Mouse (Mus musculus) brain, adult 2 months (tissue): Measurements from ENCODE around the gene Grsf1.
A peak's percentile ranks its signal among the peaks of the same experiment; 100 is the strongest.

Experiments used
- DNase-seq: peaks from one replicate; pipeline ENCODE4 v3.0.0; 2011; ENCODE audit warnings: low read depth, low spot score

Grsf1 gene

GRCm38 (mm10) chr5:88675443-88676387 lies at the start of gene Grsf1:
Gene Grsf1 (minus strand): TSS chr5:88676171.
- DNase-seq: peak; percentile 95

DNA sequence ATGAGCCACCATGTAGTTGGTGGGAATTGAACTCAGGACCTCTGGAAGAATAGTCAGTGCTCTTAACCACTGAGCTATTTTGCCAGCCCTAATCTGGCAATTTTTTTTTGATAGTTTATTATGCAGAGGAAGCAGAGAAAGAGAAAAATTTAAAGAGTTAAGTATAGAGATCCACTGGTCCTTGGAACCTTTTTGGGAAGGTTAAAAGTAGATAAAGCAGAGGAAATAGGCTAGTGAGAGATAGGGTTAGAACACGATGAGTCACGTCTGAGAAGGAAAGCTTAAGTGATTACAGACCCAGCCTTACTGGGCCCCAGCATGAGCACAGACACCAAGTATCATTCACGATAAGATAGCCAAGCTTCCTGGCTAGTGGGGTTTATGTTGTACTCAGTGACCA lies 48.1 kb upstream of the Grsf1 start:
- DNase-seq: no peak

DNA sequence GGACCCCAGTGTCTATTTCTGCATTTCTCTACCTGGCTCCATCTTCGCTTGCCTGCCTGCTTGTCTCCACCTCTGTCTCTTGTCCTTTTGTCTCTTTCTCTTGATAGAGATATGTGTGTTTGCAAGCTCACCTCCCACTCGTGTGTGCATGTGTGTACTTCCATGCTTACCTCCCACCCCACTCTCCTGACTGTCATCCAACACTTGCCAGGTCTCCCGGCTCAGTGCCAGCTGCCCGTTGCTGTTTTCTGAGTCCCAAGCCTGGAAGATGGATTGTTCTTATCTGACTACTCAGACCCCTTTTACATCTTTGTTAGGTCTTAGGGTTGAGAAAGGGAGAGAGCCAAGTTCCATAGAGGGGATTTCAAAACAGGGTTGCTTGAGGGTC lies 46.2 kb upstream of the Grsf1 start:
- peak; percentile 39 for DNase-seq

GRCm38 (mm10) chr5:88721565-88722212 lies 45.7 kb upstream of the Grsf1 start:
- peak; percentile 45 for DNase-seq

- DNase-seq: no peak
These were observed 45.1 kb upstream of the Grsf1 start for GRCm38 (mm10) chr5:88721003-88721475.

- peak; percentile 97 for DNase-seq
These were observed 44.4 kb upstream of the Grsf1 start, which contains the start of gene Mob1b for GRCm38 (mm10) chr5:88720116-88721002. Gene Mob1b (plus strand): TSS chr5:88720855.

GRCm38 (mm10) chr5:88716983-88717382 lies 41.0 kb upstream of the Grsf1 start:
- DNase-seq: no peak

GRCm38 (mm10) chr5:88712328-88712727 lies 36.4 kb upstream of the Grsf1 start:
- no peak for DNase-seq

DNA sequence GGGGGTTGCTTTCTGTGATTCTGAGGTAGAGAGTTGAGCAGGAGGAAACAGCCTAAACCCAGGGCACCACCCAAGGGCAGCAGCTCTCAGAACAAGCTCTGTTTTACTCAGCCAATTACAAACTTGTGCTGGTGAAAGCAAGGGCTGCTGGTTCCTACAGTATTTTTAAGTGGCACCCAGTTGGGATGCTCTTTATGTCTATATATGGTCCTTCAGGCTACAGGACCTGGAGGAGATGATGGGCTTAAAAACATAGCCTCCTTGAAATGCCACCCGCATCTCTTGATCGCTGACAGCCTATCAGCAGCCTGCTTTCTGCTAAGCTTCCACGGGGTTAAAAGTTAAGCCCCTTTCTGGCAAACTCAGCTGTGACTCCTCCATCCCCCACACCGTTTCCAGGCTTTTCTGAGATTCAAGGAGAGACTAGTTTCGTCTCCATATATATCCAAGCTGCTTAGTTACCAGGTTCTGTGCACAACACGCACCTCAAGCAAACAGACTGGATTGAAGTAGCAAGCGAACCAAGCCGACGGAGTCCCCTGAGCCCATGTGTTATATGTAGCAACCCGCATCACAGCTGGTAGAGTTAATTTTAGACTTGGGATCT lies 35.8 kb upstream of the Grsf1 start:
- peak; percentile 57 for DNase-seq

GRCm38 (mm10) chr5:88711128-88711527 lies 35.2 kb upstream of the Grsf1 start:
- peak; percentile 54 for DNase-seq

- peak; percentile 48 for DNase-seq
These were observed 27.6 kb upstream of the Grsf1 start for GRCm38 (mm10) chr5:88703551-88703950.

DNA sequence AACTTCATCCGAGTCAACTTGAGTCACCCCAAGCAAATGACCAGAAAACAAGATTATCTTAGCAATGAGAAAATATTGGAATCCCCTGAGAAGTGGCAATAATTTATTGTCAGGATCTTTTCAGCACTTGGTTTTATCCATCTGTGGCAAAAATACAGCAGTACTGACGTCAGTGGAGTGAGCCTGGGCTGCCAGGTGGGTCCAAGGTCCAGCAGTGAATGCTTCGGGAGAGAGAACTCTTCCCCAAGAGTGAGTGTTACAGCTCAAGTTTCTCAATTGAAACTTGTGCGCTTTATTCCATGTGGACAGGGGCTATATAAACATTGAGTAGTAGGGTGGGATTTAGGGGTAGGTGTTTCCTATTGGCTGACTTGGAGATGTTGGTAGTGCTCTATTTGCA lies 26.1 kb upstream of the Grsf1 start:
- no peak for DNase-seq

DNA sequence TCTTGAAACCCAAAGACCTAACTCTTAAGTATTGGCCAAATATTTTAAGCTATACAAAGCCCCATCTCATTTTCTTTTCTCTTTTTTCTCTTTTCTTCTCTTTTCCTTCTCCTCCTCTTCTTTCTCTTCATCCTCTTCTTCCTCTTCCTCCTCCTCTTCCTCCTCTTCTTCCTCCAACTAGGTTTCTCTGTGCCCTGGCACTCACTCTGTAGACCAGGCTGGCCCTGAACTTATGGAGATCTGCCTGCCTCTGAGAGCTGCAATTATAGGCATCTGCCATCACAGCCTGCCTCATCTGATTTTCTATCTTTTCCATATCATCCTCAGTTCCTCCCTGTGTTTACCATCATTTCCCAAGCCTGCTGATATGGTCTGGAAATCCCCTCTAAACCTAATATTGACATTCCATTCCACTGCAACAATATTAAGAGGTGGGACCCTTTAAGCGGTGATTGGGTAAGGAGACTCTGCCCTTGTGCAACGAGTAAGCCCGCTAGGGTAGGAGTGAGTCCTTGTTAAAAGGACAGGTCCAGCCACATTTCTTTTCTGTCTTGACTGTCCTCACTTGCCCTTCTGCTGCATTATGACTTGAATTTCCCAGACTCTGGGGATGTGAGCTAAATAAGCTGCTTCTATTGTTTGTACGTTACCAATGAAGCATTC lies 23.4 kb upstream of the Grsf1 start:
- no peak for DNase-seq

DNA sequence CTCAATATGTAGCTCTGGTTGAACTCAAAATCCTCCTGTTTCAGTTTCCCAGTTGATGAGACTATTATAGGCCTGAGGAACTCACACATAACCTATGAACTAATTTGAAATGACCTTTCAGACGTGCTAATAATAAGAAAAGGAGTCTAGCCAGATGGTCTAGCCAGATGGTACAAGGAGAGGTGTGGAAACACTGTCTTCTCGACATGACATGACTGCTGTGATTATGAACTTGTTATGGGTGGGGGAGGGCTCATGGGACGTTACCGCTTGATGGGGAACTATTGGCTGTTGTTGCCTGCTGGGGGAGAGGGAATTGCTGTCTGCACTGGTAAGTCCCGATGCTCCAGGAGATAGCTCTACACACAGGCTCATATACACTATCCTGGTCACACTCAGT lies 21.3 kb upstream of the Grsf1 start:
- DNase-seq: peak; percentile 79

DNA sequence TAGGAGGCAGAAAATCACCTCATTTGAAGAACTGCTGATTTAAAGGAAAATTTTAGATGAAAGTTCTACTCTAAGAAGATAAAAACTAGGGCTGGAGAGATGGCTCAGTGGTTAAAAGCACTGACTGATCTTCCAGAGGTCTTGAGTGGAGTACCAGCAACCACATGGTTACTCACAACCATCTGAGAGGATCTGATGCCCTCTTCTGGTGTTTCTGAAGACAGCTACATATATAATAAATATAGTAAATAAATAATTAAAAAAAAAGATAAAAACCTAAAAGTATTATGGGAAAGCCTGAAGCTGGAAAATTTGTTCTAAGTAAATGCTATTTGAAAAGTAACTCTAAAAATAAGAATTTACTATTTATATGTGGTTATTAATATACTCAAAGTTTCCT lies 17.1 kb upstream of the Grsf1 start:
- no peak for DNase-seq

DNA sequence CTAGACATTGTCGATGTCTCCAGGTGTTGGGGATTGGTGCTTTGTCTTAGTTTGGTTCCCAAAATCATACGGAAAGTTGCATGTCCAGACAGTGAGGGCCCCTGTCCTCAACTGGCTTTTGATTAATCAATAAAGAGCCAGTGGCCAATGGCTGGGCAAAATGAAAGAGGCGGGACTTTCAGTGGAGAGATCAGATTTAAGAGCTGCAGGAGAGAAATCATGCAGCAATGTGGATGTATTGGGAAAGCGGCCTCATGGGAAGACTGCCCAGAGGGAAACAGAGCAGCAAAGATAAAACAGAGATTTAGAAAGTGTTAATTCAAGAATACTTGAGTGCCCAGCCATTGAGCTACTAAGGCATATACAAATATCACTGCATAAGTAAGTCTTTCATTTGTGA lies 16.6 kb upstream of the Grsf1 start:
- no peak for DNase-seq

DNA sequence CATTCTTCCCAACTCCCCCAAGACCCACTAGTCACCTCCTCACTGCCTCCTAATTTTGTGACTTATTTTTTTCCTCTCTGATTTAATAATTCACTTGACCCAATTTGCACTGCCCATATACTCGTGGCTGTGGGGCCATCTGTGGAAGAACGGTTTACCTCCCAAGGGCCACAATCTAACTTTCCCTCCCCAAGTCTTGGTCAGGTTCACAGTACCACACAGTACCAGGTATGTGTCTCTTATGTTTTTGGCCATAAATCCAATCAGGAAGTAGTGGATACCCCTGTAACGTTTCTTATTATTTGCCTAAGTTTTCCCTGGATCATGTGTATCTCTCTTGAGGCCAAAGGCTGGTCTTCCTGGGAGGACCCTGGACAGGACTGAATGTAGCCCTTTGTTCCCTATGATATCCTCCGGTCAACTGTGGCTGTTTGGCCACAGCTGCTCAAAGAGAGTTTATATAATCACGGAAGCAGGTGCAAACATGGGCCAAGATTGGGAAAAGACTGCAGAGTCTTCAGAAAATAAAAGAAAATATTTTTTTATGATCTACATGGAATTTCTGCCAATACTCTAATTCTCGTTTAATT lies 15.6 kb upstream of the Grsf1 start:
- DNase-seq: no peak

GRCm38 (mm10) chr5:88690681-88691505 lies 14.9 kb upstream of the Grsf1 start:
- DNase-seq: no peak

- peak; percentile 86 for DNase-seq
These were observed 13.4 kb upstream of the Grsf1 start for GRCm38 (mm10) chr5:88689279-88689938.
